Mouse (Mus musculus): ENCODE data around the gene Ccl17. TPM values are rescaled to one million over a fixed set of nuclear protein-coding genes. Genes with fewer than 3 reads are reported as not detected.
A peak's percentile ranks its signal among the peaks of the same experiment; 100 is the strongest.

The Ccl17 gene
- polyA plus RNA-seq, 1 experiment from 2014 or later = not detected

DNA sequence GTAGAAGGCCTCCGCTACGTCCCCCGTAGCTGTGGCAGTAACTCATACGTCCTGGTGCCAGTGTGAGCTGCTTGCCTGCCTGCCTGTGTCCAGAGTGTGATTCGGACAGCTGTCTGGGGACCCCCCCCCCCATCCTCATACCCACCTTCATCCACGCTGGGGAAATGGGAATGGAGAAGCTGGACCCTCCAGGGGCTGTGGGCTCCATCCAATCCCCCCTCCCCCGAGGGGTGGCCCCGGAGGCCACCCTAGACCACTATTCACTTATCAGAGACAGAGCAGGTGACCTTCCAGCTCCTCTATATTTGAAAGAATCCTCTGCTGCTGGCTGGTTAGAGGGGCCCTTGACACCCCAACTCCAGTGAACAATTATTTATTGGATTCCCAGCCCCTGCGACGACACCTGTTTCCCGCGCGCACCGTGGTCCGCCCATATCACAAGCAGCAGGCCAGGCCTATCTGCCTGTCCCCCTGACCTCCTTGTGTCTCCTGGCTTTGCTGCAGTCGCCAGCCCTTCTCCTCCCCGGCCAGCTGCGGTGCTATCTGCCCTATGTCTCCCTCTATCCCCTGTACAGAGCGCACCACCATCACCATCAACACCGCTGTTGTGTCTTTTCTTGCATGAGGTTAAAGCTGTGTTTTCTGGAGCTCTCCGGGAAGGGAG, 29.6 kb upstream of the Ccl17 start:
- Histone ChIP-seq H3K9me3 (no peaks in the 10 kb centered on the region), H3K27me3 (ENCODE audit: poor library complexity, severe bottlenecking) (no peaks in the 10 kb centered on the region; the same call in 1 of the 2 replicates), H3K4me1 (peaks cover 39% of the 10 kb centered on the region), H3K4me3 (no peak overlapping the region), H3K27ac (no peak overlapping the region), H3K36me3 (replicated peaks) (peaks cover 11% of the 10 kb centered on the region; the same call in 1 of the 2 replicates)
- 79% methylated on average over 21 of the region's 21 CpGs for WGBS
- no peak for DNase-seq (ENCODE audit: extremely low spot score, low spot score)

- DNase-seq (ENCODE audit: extremely low spot score, low spot score) = no peak
- 61% methylated on average over 7 of the region's 7 CpGs for WGBS
- no peaks in the 10 kb centered on the region for H3K9me3 ChIP-seq
- H3K27me3 ChIP-seq (ENCODE audit: poor library complexity, severe bottlenecking) = no peaks in the 10 kb centered on the region; the same call in 1 of the 2 replicates
- 0 out of 2 replicates have a peak overlapping the region, but pooled peaks have one; percentile 22 for H3K4me3 ChIP-seq
- H3K4me1 ChIP-seq = peaks cover 39% of the 10 kb centered on the region
- H3K27ac ChIP-seq = 0 out of 2 replicates have a peak overlapping the region, but pooled peaks have one; percentile 51
- peaks cover 11% of the 10 kb centered on the region; the same call in 1 of the 2 replicates for H3K36me3 ChIP-seq (replicated peaks)
Observed at GRCm38 (mm10) chr8:94781155-94781837, 29.0 kb upstream of the Ccl17 start.

GRCm38 (mm10) chr8:94781838-94782235, 28.4 kb upstream of the Ccl17 start:
- Histone ChIP-seq H3K4me3 (peak overlapping the region; percentile 22), H3K9me3 (no peaks in the 10 kb centered on the region), H3K36me3 (replicated peaks) (peaks cover 11% of the 10 kb centered on the region; the same call in 1 of the 2 replicates), H3K27me3 (ENCODE audit: poor library complexity, severe bottlenecking) (no peaks in the 10 kb centered on the region; the same call in 1 of the 2 replicates), H3K27ac (0 out of 2 replicates have a peak overlapping the region, but pooled peaks have one; percentile 51), H3K4me1 (peaks cover 39% of the 10 kb centered on the region)
- no peak for DNase-seq (ENCODE audit: extremely low spot score, low spot score)
- WGBS = 9% methylated on average over 11 of the region's 11 CpGs

- peaks cover 38% of the 10 kb centered on the region for H3K4me1 ChIP-seq
Observed at GRCm38 (mm10) chr8:94783890-94784289, 26.4 kb upstream of the Ccl17 start.

GRCm38 (mm10) chr8:94785247-94785985, 24.8 kb upstream of the Ccl17 start:
- Histone ChIP-seq H3K27me3 (ENCODE audit: poor library complexity, severe bottlenecking) (no peaks in the 10 kb centered on the region; the same call in 1 of the 2 replicates), H3K4me3 (no peak overlapping the region), H3K36me3 (replicated peaks) (peaks cover under 1% of the 10 kb centered on the region; the same call in 1 of the 2 replicates), H3K27ac (no peak overlapping the region), H3K4me1 (peaks cover 47% of the 10 kb centered on the region), H3K9me3 (no peaks in the 10 kb centered on the region)
- no peak for DNase-seq (ENCODE audit: extremely low spot score, low spot score)
- WGBS = 72% methylated on average over 12 of the region's 12 CpGs

More at GRCm38 (mm10) chr8:94783890-94784289, 26.4 kb upstream of the Ccl17 start:
- H3K36me3 ChIP-seq (replicated peaks) = peaks cover 11% of the 10 kb centered on the region; the same call in 1 of the 2 replicates
- no peak for DNase-seq (ENCODE audit: extremely low spot score, low spot score)
- 82% methylated on average over 4 of the region's 4 CpGs for WGBS
- no peaks in the 10 kb centered on the region for H3K9me3 ChIP-seq
- H3K27me3 ChIP-seq (ENCODE audit: poor library complexity, severe bottlenecking) = no peaks in the 10 kb centered on the region; the same call in 1 of the 2 replicates
- H3K27ac ChIP-seq = no peak overlapping the region
- H3K4me3 ChIP-seq = no peak overlapping the region

DNA sequence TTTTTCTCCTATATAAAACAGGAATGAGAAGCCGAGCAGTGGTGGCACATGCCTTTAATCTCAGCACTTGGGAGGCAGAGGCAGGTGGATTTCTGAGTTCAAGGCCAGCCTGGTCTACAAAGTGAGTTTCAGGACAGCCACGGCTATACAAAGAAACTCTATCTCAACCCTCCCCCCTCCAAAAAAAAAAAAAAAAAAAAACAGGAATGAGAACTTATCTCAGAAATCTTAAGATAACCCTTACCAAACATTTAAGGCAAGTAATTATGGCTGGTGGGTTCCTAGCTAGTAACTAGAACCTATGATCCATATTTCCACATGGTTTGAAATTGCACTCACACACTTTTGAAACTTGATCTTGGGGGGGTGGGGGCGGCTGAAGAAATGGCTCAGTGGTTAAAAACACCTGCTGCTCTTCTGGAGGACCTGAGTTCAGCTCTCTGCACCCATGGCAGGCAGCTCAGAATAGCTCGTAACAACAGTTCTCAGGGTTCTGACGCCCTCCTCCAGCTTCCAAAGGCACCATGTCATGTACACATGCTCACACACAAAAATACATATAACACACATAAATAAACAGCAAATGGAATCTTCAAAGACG, 24.2 kb upstream of the Ccl17 start:
- 75% methylated on average over 6 of the region's 6 CpGs for WGBS
- DNase-seq (ENCODE audit: extremely low spot score, low spot score) = no peak
- Histone ChIP-seq H3K4me3 (no peak overlapping the region), H3K9me3 (no peaks in the 10 kb centered on the region), H3K4me1 (peaks cover 41% of the 10 kb centered on the region), H3K36me3 (replicated peaks) (no peaks in the 10 kb centered on the region), H3K27ac (no peak overlapping the region), H3K27me3 (ENCODE audit: poor library complexity, severe bottlenecking) (no peaks in the 10 kb centered on the region; the same call in 1 of the 2 replicates)

GRCm38 (mm10) chr8:94787524-94788501, 22.4 kb upstream of the Ccl17 start:
- Histone ChIP-seq H3K9me3 (no peaks in the 10 kb centered on the region), H3K27me3 (ENCODE audit: poor library complexity, severe bottlenecking) (no peaks in the 10 kb centered on the region), H3K4me1 (peaks cover 29% of the 10 kb centered on the region), H3K27ac (0 out of 2 replicates have a peak overlapping the region, but pooled peaks have one; percentile 26), H3K36me3 (replicated peaks) (no peaks in the 10 kb centered on the region), H3K4me3 (no peak overlapping the region)
- 72% methylated on average over 15 of the region's 15 CpGs for WGBS
- DNase-seq (ENCODE audit: extremely low spot score, low spot score) = no peak

DNA sequence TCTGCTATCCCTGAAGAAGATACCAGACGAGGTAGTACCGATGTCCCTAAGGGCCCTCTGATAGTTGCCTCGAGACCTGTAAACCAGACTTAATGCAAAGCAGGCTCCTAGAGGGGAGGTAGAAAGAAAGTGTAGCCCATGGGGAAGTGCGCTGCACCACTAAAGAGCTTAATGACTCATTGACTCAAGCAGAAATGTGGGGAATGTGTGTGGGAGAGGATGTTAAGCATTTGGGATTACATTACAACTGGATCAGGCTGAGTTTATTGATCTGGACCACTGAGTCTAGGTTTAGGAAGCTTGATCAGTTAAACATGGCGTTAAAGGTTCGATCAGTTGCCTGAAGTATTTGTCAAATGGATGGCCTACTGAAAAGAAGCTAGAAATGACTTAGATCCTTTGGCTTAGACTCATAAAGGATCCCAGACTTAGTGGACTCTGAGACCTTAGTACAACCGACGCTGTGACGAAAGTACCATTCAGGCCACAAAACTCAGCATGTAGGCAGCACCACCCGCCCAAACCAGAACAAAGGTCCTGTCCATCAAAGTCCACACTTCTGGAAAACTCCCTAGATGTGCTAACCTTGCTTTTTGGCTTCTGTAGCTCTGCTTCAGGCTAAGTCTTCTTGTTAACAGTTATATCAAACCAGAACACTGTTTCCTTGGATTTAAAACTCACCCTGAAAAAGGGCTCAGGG, 20.8 kb upstream of the Ccl17 start:
- WGBS = 59% methylated on average over 10 of the region's 10 CpGs
- Histone ChIP-seq H3K4me1 (peaks cover 29% of the 10 kb centered on the region), H3K9me3 (no peaks in the 10 kb centered on the region), H3K27me3 (ENCODE audit: poor library complexity, severe bottlenecking) (no peaks in the 10 kb centered on the region), H3K4me3 (no peak overlapping the region), H3K36me3 (replicated peaks) (no peaks in the 10 kb centered on the region), H3K27ac (0 out of 2 replicates have a peak overlapping the region, but pooled peaks have one; percentile 16)
- DNase-seq (ENCODE audit: extremely low spot score, low spot score) = no peak

DNA sequence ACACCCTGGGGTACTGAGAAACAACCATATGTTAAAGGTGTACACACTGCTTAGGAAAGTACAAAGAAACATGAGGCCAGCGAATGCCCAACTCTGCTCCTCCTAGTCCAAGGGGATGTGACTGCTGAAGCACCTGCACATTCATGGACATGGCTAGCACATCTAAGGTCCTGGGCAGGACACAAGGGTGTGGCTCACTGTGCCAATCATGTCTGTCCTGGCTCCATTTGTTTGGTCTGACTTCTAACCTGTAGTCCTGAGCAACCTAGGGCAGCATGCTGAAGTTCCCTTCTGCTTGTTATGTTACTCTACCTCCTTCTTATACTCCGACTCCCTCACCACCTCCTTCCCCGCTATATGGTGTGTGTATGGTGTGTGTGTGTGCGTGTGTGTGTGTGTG, 15.9 kb upstream of the Ccl17 start:
- Histone ChIP-seq H3K4me1 (peaks cover 10% of the 10 kb centered on the region), H3K9me3 (no peaks in the 10 kb centered on the region), H3K36me3 (replicated peaks) (no peaks in the 10 kb centered on the region), H3K4me3 (no peak overlapping the region), H3K27me3 (ENCODE audit: poor library complexity, severe bottlenecking) (no peaks in the 10 kb centered on the region), H3K27ac (no peak overlapping the region)
- 87% methylated on average over 4 of the region's 4 CpGs for WGBS
- no peak for DNase-seq (ENCODE audit: extremely low spot score, low spot score)

- Histone ChIP-seq H3K36me3 (replicated peaks) (no peaks in the 10 kb centered on the region), H3K4me3 (no peak overlapping the region), H3K27ac (no peak overlapping the region), H3K9me3 (no peaks in the 10 kb centered on the region), H3K27me3 (ENCODE audit: poor library complexity, severe bottlenecking) (no peaks in the 10 kb centered on the region), H3K4me1 (peaks cover 5% of the 10 kb centered on the region)
- 95% methylated on average over 2 of the region's 2 CpGs for WGBS
- DNase-seq (ENCODE audit: extremely low spot score, low spot score) = no peak
Observed at GRCm38 (mm10) chr8:94794782-94795181, 15.5 kb upstream of the Ccl17 start.
